Mouse (Mus musculus) midbrain, embryonic 14.5 days (tissue): Measurements from ENCODE around the gene Pgm2. TPM values are rescaled to one million over a fixed set of nuclear protein-coding genes. Genes with fewer than 3 reads are reported as not detected.
A peak's percentile ranks its signal among the peaks of the same experiment; 100 is the strongest.

Source experiments
- ATAC-seq: fragments of 200-750 bp; cut with Nextera tagmentation; 2 replicates; pipeline ENCODE4 v1.8.0; 2017; ENCODE audit warnings: moderate number of reproducible peaks, moderate library complexity; ENCODE audit not compliant: low FRiP score, low TSS enrichment
- DNase-seq: peaks from one replicate; pipeline ENCODE4 v3.0.0-alpha.2; 2015
- H3K27ac ChIP-seq: fragments of 300-500 bp; sonication (generic); replicated peaks from 2 replicates; pipeline ENCODE4 v1.5.1; 2014; ENCODE audit warnings: mild to moderate bottlenecking, low read depth, low read length, moderate library complexity
- H3K27me3 ChIP-seq: fragments of 300-500 bp; sonication (generic); 2 replicates; pipeline ENCODE4 v1.6.1; 2014; ENCODE audit warnings: low read length, control low read depth, mixed read lengths; ENCODE audit not compliant: control insufficient read depth, insufficient read depth
- H3K36me3 ChIP-seq: fragments of 300-500 bp; sonication (generic); 2 replicates; pipeline ENCODE4 v1.6.1; 2014; ENCODE audit warnings: low read length, control low read depth; ENCODE audit not compliant: control insufficient read depth, insufficient read depth
- H3K4me1 ChIP-seq: fragments of 300-500 bp; sonication (generic); 2 replicates; pipeline ENCODE4 v1.6.1; 2014; ENCODE audit warnings: mild to moderate bottlenecking, antibody characterized with exemption, low read length, control low read depth; ENCODE audit not compliant: control insufficient read depth, insufficient read depth
- H3K4me2 ChIP-seq: fragments of 300-500 bp; sonication (generic); 2 replicates; pipeline ENCODE4 v1.6.1; 2014; ENCODE audit warnings: mild to moderate bottlenecking, low read length, moderate library complexity
- H3K4me3 ChIP-seq: fragments of 300-500 bp; sonication (generic); replicated peaks from 2 replicates; pipeline ENCODE4 v1.5.1; 2014; ENCODE audit warnings: low read depth, low read length
- H3K9ac ChIP-seq: fragments of 300-500 bp; sonication (generic); replicated peaks from 2 replicates; pipeline ENCODE4 v1.6.1; 2014; ENCODE audit warnings: mild to moderate bottlenecking, low read length, moderate library complexity
- H3K9me3 ChIP-seq: fragments of 300-500 bp; sonication (generic); 2 replicates; pipeline ENCODE4 v1.6.1; 2016; ENCODE audit warnings: low read length, control low read depth, mixed read lengths; ENCODE audit not compliant: control insufficient read depth
- WGBS: fragments of 180-500 bp; shearing (Covaris S2); extraction: QIAGEN DNeasy Blood & Tissue Kit; methylation state at CpG from one replicate; pipeline ENCODE4 v1.1.7; 2014; 5-methylcytosine and 5-hydroxymethylcytosine counted together
- polyA plus RNA-seq: library from polyadenylated mRNA; unstranded; fragments of >200 nt; fragmentation: Nextera tagmentation; extraction: Ambion mirVana; gene quantifications from 2 replicates; pipeline ENCODE4 v1.2.1, GENCODE M21; 2014

Pgm2 gene
- polyA plus RNA-seq, 1 experiment from 2014 or later = 20.5 TPM

- Histone ChIP-seq H3K9ac (no peak overlapping the region), H3K27me3 (no peaks in the 10 kb centered on the region), H3K4me2 (no peak overlapping the region), H3K4me1 (no peaks in the 10 kb centered on the region), H3K9me3 (no peaks in the 10 kb centered on the region), H3K4me3 (no peak overlapping the region), H3K36me3 (no peaks in the 10 kb centered on the region), H3K27ac (no peak overlapping the region)
- 36% methylated on average over 4 of the region's 4 CpGs for WGBS
- ATAC-seq (no peak), DNase-seq (peak; percentile 68)
Observed at GRCm38 (mm10) chr5:64070081-64070673, 22.6 kb upstream of the Pgm2 start.

- WGBS = 77% methylated on average over 2 of the region's 2 CpGs
- H3K27me3 ChIP-seq = no peaks in the 10 kb centered on the region
- no peak overlapping the region for H3K27ac ChIP-seq
- no peaks in the 10 kb centered on the region for H3K9me3 ChIP-seq
- no peaks in the 10 kb centered on the region for H3K36me3 ChIP-seq
- no peak overlapping the region for H3K4me3 ChIP-seq
- H3K9ac ChIP-seq = no peak overlapping the region
- no peaks in the 10 kb centered on the region for H3K4me1 ChIP-seq
- no peak for DNase-seq
- H3K4me2 ChIP-seq = no peak overlapping the region
- no peak for ATAC-seq
Observed at GRCm38 (mm10) chr5:64070742-64071476, 21.8 kb upstream of the Pgm2 start.

- no peak overlapping the region for H3K4me3 ChIP-seq
- H3K4me2 ChIP-seq = no peak overlapping the region
- WGBS = 95% methylated on average over 3 of the region's 3 CpGs
- H3K36me3 ChIP-seq = no peaks in the 10 kb centered on the region
- H3K9ac ChIP-seq = no peak overlapping the region
- no peak for DNase-seq
- H3K4me1 ChIP-seq = no peaks in the 10 kb centered on the region
- H3K9me3 ChIP-seq = no peaks in the 10 kb centered on the region
- H3K27ac ChIP-seq = no peak overlapping the region
- no peak for ATAC-seq
- no peaks in the 10 kb centered on the region for H3K27me3 ChIP-seq
Observed at GRCm38 (mm10) chr5:64074455-64074854, 18.3 kb upstream of the Pgm2 start.

GRCm38 (mm10) chr5:64075506-64075905 lies 17.2 kb upstream of the Pgm2 start:
- Histone ChIP-seq H3K9me3 (no peaks in the 10 kb centered on the region), H3K4me1 (no peaks in the 10 kb centered on the region), H3K4me2 (no peak overlapping the region), H3K27me3 (no peaks in the 10 kb centered on the region), H3K4me3 (no peak overlapping the region), H3K9ac (no peak overlapping the region), H3K36me3 (no peaks in the 10 kb centered on the region), H3K27ac (no peak overlapping the region)
- DNase-seq = peak; percentile 41
- no peak for ATAC-seq
- WGBS = 54% methylated on average over 3 of the region's 3 CpGs

GRCm38 (mm10) chr5:64077353-64077752 lies 15.4 kb upstream of the Pgm2 start:
- Histone ChIP-seq H3K27ac (no peak overlapping the region), H3K4me3 (no peak overlapping the region), H3K9ac (no peak overlapping the region), H3K9me3 (no peaks in the 10 kb centered on the region), H3K36me3 (no peaks in the 10 kb centered on the region), H3K27me3 (no peaks in the 10 kb centered on the region), H3K4me2 (no peak overlapping the region), H3K4me1 (no peaks in the 10 kb centered on the region)
- ATAC-seq (no peak), DNase-seq (no peak)
- whole genome bisulfite sequencing = 87% methylated on average over 4 of the region's 4 CpGs

GRCm38 (mm10) chr5:64078740-64079461 lies 13.8 kb upstream of the Pgm2 start:
- H3K4me2 ChIP-seq = no peak overlapping the region
- no peak overlapping the region for H3K9ac ChIP-seq
- DNase-seq = peak; percentile 7
- no peak overlapping the region for H3K4me3 ChIP-seq
- H3K4me1 ChIP-seq = no peaks in the 10 kb centered on the region
- no peaks in the 10 kb centered on the region for H3K27me3 ChIP-seq
- no peaks in the 10 kb centered on the region for H3K9me3 ChIP-seq
- no peak for ATAC-seq
- no peak overlapping the region for H3K27ac ChIP-seq
- 70% methylated on average over 7 of the region's 7 CpGs for WGBS
- no peaks in the 10 kb centered on the region for H3K36me3 ChIP-seq

- no peak for ATAC-seq
- 81% methylated on average over 4 of the region's 4 CpGs for WGBS
- H3K27ac ChIP-seq = no peak overlapping the region
Observed at GRCm38 (mm10) chr5:64079462-64079817, 13.3 kb upstream of the Pgm2 start.

GRCm38 (mm10) chr5:64083447-64084359 lies 9.0 kb upstream of the Pgm2 start:
- 69% methylated on average over 15 of the region's 15 CpGs for WGBS

More at GRCm38 (mm10) chr5:64079462-64079817, 13.3 kb upstream of the Pgm2 start:
- H3K9ac ChIP-seq = no peak overlapping the region
- no peaks in the 10 kb centered on the region for H3K9me3 ChIP-seq
- H3K36me3 ChIP-seq = no peaks in the 10 kb centered on the region
- no peak overlapping the region for H3K4me3 ChIP-seq
- H3K4me1 ChIP-seq = no peaks in the 10 kb centered on the region
- DNase-seq = no peak
- no peak overlapping the region for H3K4me2 ChIP-seq
- no peaks in the 10 kb centered on the region for H3K27me3 ChIP-seq

More at GRCm38 (mm10) chr5:64083447-64084359, 9.0 kb upstream of the Pgm2 start:
- DNase-seq (peak; percentile 27), ATAC-seq (peak; percentile 40; the same call in 1 of the 2 replicates)
- no peak overlapping the region for H3K9ac ChIP-seq
- H3K4me2 ChIP-seq = no peak overlapping the region
- no peaks in the 10 kb centered on the region for H3K4me1 ChIP-seq
- no peaks in the 10 kb centered on the region for H3K9me3 ChIP-seq
- 0 out of 2 replicates have a peak overlapping the region, but pooled peaks have one; percentile 13 for H3K27ac ChIP-seq
- H3K27me3 ChIP-seq = no peaks in the 10 kb centered on the region
- no peaks in the 10 kb centered on the region for H3K36me3 ChIP-seq
- H3K4me3 ChIP-seq = no peak overlapping the region
